Mouse (Mus musculus) midbrain, embryonic 11.5 days (tissue): ENCODE measurements around the gene Fkrp. TPM values are rescaled to one million over a fixed set of nuclear protein-coding genes. Genes with fewer than 3 reads are reported as not detected.

ENCODE experiments used
- ATAC-seq: fragments of 200-750 bp; cut with Nextera tagmentation; 2 replicates; pipeline ENCODE4 v1.8.0; 2017; ENCODE audit warnings: moderate TSS enrichment, moderate library complexity; ENCODE audit not compliant: low FRiP score
- DNase-seq: peaks from one replicate; pipeline ENCODE4 v3.0.0; 2015; ENCODE audit warnings: low spot score; ENCODE audit errors: missing footprints
- H3K27ac ChIP-seq: fragments of 300-500 bp; sonication (generic); 2 replicates; pipeline ENCODE4 v1.5.1; 2014; ENCODE audit warnings: low read depth, low read length
- H3K27me3 ChIP-seq: fragments of 300-500 bp; sonication (generic); 2 replicates; pipeline ENCODE4 v1.6.1; 2014; ENCODE audit warnings: mild to moderate bottlenecking, low read length, moderate library complexity, mixed read lengths; ENCODE audit not compliant: control insufficient read depth, insufficient read depth
- H3K36me3 ChIP-seq: fragments of 300-500 bp; sonication (generic); 2 replicates; pipeline ENCODE4 v1.6.1; 2014; ENCODE audit warnings: mild to moderate bottlenecking, low read length, moderate library complexity, mixed read lengths; ENCODE audit not compliant: control insufficient read depth, insufficient read depth
- H3K4me1 ChIP-seq: fragments of 300-500 bp; sonication (generic); 2 replicates; pipeline ENCODE4 v1.6.1; 2014; ENCODE audit warnings: low read length; ENCODE audit not compliant: control insufficient read depth, insufficient read depth
- H3K4me2 ChIP-seq: fragments of 300-500 bp; sonication (generic); 2 replicates; pipeline ENCODE4 v1.6.1; 2014; ENCODE audit warnings: mild to moderate bottlenecking, moderate library complexity
- H3K4me3 ChIP-seq: fragments of 300-500 bp; sonication (generic); 2 replicates; pipeline ENCODE4 v1.5.1; 2014; ENCODE audit warnings: low read depth, low read length
- H3K9ac ChIP-seq: fragments of 300-500 bp; sonication (generic); 2 replicates; pipeline ENCODE4 v1.6.1; 2014; ENCODE audit warnings: low read length
- H3K9me3 ChIP-seq: fragments of 300-500 bp; sonication (generic); 2 replicates; pipeline ENCODE4 v1.6.1; 2016; ENCODE audit warnings: low read length; ENCODE audit not compliant: control insufficient read depth
- WGBS: fragments of 180-500 bp; shearing (Covaris S2); extraction: QIAGEN DNeasy Blood & Tissue Kit; methylation state at CpG from one replicate; pipeline ENCODE4 v1.1.7; 2014; 5-methylcytosine and 5-hydroxymethylcytosine counted together
- polyA plus RNA-seq: library from polyadenylated mRNA; unstranded; fragments of >200 nt; fragmentation: Nextera tagmentation; extraction: Ambion mirVana; gene quantifications from 2 replicates; pipeline ENCODE4 v1.2.1, GENCODE M21; 2014

Fkrp gene
- polyA plus RNA-seq, 1 experiment from 2014 or later = 25.9 TPM

DNA sequence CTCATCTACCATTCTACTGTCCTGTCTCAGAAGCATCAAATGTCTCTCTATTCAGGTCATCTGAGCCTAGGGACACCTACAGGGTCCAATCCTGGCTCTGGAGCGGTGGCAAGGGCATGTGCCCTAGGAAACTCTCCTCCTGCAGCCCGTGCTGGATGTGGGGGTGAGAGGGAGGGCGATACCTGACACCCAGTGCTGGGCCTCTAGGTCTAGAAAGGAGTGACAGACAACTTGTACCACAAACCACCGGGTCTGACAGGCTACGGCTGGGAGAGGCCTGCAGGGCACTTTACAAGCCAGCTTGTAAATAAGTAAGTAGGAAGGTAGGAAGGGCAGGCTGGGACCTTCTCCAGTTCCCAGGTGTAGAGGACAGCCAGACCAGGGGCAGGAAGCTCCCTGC is 40.6 kb downstream of the Fkrp start:
- ATAC-seq (no peak), DNase-seq (no peak)
- Histone ChIP-seq H3K27me3 (no peaks in the 10 kb centered on the region), H3K36me3 (no peaks in the 10 kb centered on the region), H3K4me1 (no peaks in the 10 kb centered on the region), H3K9ac (no peak overlapping the region), H3K4me3 (no peak overlapping the region), H3K4me2 (no peak overlapping the region), H3K27ac (no peak overlapping the region), H3K9me3 (no peaks in the 10 kb centered on the region)
- WGBS = 73% methylated on average over 5 of the region's 5 CpGs

DNA sequence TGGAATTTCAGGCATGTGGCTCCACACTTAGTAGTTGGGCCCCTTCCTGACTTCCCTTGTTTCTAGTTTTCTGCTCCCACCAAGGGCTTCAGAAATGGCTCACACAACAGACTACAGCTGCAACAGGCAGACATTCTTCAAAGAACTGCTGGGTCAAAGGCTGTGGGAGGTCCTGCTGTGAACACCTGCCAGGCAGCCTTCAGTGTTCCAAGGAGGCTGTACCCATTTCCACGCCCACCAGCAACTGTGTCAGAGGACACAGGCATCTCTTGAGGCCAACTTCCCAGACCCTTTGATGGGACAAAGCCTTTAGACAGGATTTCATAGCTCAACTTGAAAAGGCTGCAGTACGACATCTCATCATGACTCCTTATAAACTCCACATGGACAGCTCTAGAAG is 50.1 kb downstream of the Fkrp start:
- H3K4me1 ChIP-seq = no peaks in the 10 kb centered on the region
- H3K27me3 ChIP-seq = no peaks in the 10 kb centered on the region
- WGBS = 21% methylated on average over 2 of the region's 2 CpGs
- no peak overlapping the region for H3K4me2 ChIP-seq
- ATAC-seq (no peak), DNase-seq (no peak)
- no peaks in the 10 kb centered on the region for H3K36me3 ChIP-seq
- no peak overlapping the region for H3K9ac ChIP-seq
- H3K9me3 ChIP-seq = no peaks in the 10 kb centered on the region; the same call in 1 of the 2 replicates
- no peak overlapping the region for H3K4me3 ChIP-seq
- no peak overlapping the region for H3K27ac ChIP-seq

DNA sequence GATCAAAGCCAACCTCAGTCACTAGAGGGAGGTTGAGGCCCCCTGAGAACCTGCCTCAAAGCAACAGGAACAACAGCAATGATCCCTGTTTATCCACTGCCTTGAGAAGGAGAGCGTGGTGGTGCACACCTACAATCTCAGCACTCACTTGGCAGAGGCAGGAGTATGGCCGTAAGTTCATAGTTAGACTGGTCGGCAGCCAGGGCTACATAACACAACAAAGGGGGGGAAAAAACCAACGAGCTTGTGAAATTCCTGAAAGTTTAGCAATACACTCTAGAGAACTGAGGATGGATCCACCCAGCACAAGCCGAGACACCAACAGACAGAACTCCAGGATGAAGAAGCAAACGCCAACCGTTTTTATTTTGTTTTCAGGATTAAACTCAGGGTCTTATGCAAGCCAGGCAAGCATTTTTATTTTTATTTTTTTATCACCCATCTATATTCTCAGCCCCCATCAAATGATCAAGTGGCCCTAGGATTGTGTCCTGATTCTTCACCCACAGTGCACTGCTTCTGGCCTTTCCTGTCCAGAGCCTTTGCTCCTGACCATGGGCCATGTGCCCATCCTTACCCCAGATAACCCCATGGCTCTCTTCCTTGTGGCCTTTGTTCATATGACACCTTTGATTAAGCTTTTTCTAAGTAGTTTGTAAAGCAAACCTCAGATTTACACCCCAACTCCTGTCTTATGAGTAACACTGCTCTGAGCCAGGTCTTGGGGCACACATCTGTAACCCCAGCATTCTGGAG is 52.9 kb downstream of the Fkrp start:
- no peak for ATAC-seq
- 89% methylated on average over 7 of the region's 7 CpGs for WGBS
- H3K4me3 ChIP-seq = no peak overlapping the region
- no peaks in the 10 kb centered on the region for H3K36me3 ChIP-seq
- no peak overlapping the region for H3K27ac ChIP-seq
- H3K9me3 ChIP-seq = no peaks in the 10 kb centered on the region
- DNase-seq = no peak
- H3K9ac ChIP-seq = no peak overlapping the region
- H3K4me2 ChIP-seq = no peak overlapping the region
- no peaks in the 10 kb centered on the region for H3K27me3 ChIP-seq
- no peaks in the 10 kb centered on the region for H3K4me1 ChIP-seq

DNA sequence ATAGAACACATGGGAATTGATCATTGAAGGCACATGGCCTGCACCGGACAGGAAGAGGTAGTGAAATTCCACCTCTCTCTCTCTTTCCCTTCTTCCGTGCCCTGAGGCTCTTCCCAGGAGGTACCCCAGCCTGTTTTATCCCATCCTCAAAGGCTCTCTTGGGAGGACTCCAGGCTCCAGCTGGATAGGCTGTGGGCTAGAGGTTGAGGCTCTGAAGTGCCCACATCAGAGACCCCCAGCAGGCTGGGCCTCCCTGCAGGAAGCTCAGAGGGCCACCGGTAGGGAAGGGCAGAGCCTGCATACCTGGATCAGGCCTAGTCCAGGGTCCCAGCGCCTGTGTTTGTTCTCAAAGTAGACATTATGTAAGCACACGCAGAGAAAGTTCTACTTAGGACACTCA is 54.9 kb downstream of the Fkrp start:
- 44% methylated on average over 5 of the region's 5 CpGs for WGBS
- DNase-seq (no peak), ATAC-seq (no peak)
- H3K9ac ChIP-seq = no peak overlapping the region
- no peak overlapping the region for H3K4me3 ChIP-seq
- H3K27me3 ChIP-seq = no peaks in the 10 kb centered on the region
- no peaks in the 10 kb centered on the region for H3K36me3 ChIP-seq
- no peaks in the 10 kb centered on the region for H3K9me3 ChIP-seq
- no peaks in the 10 kb centered on the region for H3K4me1 ChIP-seq
- H3K4me2 ChIP-seq = no peak overlapping the region
- no peak overlapping the region for H3K27ac ChIP-seq

DNA sequence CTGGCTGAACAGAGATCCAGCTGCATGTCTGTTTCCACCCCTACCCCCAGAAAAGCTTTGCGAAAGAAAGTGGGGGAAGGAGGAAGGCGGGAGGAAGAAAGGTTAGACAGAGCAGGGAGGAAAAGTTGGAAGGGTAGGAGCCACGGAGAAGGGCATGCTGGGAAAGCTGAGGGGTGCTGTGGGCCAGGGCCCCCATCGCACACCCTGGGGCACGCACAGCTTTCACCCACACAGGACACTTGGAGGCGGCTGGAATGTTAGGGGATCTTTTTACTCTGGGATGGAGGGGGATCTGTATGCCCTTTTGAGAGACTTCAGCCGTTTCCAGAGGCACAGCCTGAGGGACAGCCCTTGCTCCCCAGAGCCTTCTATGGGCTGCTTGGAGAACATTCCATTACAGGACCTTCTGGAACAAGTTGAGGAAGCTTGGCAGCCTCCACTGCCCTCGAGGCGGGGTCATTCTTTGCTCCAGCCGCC is 55.5 kb downstream of the Fkrp start:
- Histone ChIP-seq H3K27ac (no peak overlapping the region), H3K4me3 (no peak overlapping the region), H3K4me2 (no peak overlapping the region), H3K27me3 (no peaks in the 10 kb centered on the region), H3K4me1 (no peaks in the 10 kb centered on the region), H3K36me3 (no peaks in the 10 kb centered on the region), H3K9ac (no peak overlapping the region), H3K9me3 (no peaks in the 10 kb centered on the region)
- no peak for DNase-seq
- ATAC-seq = no peak
- WGBS = 57% methylated on average over 10 of the region's 10 CpGs

DNA sequence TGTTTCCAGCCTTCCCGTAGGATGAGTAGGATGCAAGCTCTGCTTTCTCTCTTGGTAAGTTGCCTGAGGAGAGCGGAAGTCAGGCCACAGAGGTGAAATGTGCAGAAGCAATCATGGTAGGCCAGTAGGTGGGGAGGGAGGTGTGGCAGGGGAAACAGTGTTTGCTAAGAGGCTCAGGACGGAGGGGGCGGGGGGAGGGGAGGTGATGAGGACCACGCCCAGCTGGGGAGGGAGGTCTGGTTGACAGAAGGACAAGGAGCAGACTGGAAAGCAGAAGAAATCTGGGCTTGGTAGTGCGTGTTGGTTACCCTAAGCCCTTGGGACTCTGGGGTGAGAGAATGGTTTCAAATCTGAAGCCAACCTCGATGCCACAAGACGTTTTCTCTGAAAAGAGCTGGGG is 56.2 kb downstream of the Fkrp start:
- Histone ChIP-seq H3K27ac (no peak overlapping the region), H3K36me3 (no peaks in the 10 kb centered on the region), H3K9ac (no peak overlapping the region), H3K4me3 (no peak overlapping the region), H3K27me3 (no peaks in the 10 kb centered on the region), H3K4me1 (no peaks in the 10 kb centered on the region), H3K4me2 (no peak overlapping the region), H3K9me3 (no peaks in the 10 kb centered on the region)
- WGBS = 27% methylated on average over 8 of the region's 8 CpGs
- DNase-seq (no peak), ATAC-seq (no peak)

Other genes with a start within 250 kb of the Fkrp start
- 32.5 and 33.3 TPM in 2 replicates for gene Arhgap35, start 201.7 kb downstream of the Fkrp start, polyA plus RNA-seq
- not detected in 2 replicates for gene Ceacam15, start 141.0 kb downstream of the Fkrp start, polyA plus RNA-seq
- gene Ceacam9, start 94.8 kb downstream of the Fkrp start, polyA plus RNA-seq = not detected in 2 replicates
- 277 and 300 TPM in 2 replicates for gene Ap2s1, start 78.3 kb downstream of the Fkrp start, polyA plus RNA-seq
- gene Slc1a5, start 35.4 kb downstream of the Fkrp start, polyA plus RNA-seq = 20.7 and 23.2 TPM in 2 replicates
- 111 and 115 TPM in 2 replicates for gene Strn4, start 843 bp downstream of the Fkrp start, polyA plus RNA-seq
- 9.2 and 10.3 TPM in 2 replicates for gene Prkd2, start 26.2 kb upstream of the Fkrp start, polyA plus RNA-seq
- gene Dact3, start 58.6 kb upstream of the Fkrp start, polyA plus RNA-seq = 4.8 and 5.3 TPM in 2 replicates
- gene Gng8, start 75.1 kb upstream of the Fkrp start, polyA plus RNA-seq = 9.7 and 10.2 TPM in 2 replicates
- 0.94 and 1.2 TPM in 2 replicates for gene Ptgir, start 89.8 kb upstream of the Fkrp start, polyA plus RNA-seq
- gene Calm3, start 107.4 kb upstream of the Fkrp start, polyA plus RNA-seq = 284 and 295 TPM in 2 replicates
- 8.3 and 8.6 TPM in 2 replicates for gene Pnmal2, start 128.0 kb upstream of the Fkrp start, polyA plus RNA-seq
- 22.5 and 23.7 TPM in 2 replicates for gene Pnmal1, start 142.9 kb upstream of the Fkrp start, polyA plus RNA-seq
- 1.6 and 2.5 TPM in 2 replicates for gene Gm42372, start 166.4 kb upstream of the Fkrp start, polyA plus RNA-seq
- 13.2 and 14.7 TPM in 2 replicates for gene Ccdc8, start 176.0 kb upstream of the Fkrp start, polyA plus RNA-seq
- gene Ppp5c, start 211.2 kb upstream of the Fkrp start, polyA plus RNA-seq = 101 and 108 TPM in 2 replicates
- 3.9 and 5.2 TPM in 2 replicates for gene Hif3a, start 245.7 kb upstream of the Fkrp start, polyA plus RNA-seq